Mouse (Mus musculus) spleen, postnatal 14 days (tissue): ENCODE results near the gene 1700016K19Rik.

Experiments used
- DNase-seq, 2 experiments: peaks; one replicate each; pipeline ENCODE4 v3.0.0; 2021 to 2022; ENCODE audit warnings: low spot score in 2 of 2

Gene 1700016K19Rik

GRCm38 (mm10) chr11:76033836-76034235, 34.1 kb downstream of the 1700016K19Rik start:
- no peak for DNase-seq

GRCm38 (mm10) chr11:76035182-76035581, 35.5 kb downstream of the 1700016K19Rik start:
- no peak for DNase-seq

- no peak for DNase-seq
These were observed 38.0 kb downstream of the 1700016K19Rik start for GRCm38 (mm10) chr11:76037581-76038294.

GRCm38 (mm10) chr11:76039271-76040053, 39.8 kb downstream of the 1700016K19Rik start:
- no peak for DNase-seq

GRCm38 (mm10) chr11:76040106-76040505, 40.4 kb downstream of the 1700016K19Rik start:
- DNase-seq, result no peak

GRCm38 (mm10) chr11:76040761-76041376, 41.2 kb downstream of the 1700016K19Rik start:
- no peak for DNase-seq

GRCm38 (mm10) chr11:76042041-76042638, 42.4 kb downstream of the 1700016K19Rik start:
- DNase-seq, result no peak

- no peak for DNase-seq
These were observed 43.2 kb downstream of the 1700016K19Rik start for GRCm38 (mm10) chr11:76042882-76043281.

- DNase-seq, result no peak
These were observed 44.8 kb downstream of the 1700016K19Rik start for GRCm38 (mm10) chr11:76044468-76044867.

GRCm38 (mm10) chr11:76045367-76045766, 45.7 kb downstream of the 1700016K19Rik start:
- DNase-seq, result no peak

GRCm38 (mm10) chr11:76050509-76050908, 50.8 kb downstream of the 1700016K19Rik start:
- no peak for DNase-seq

- no peak for DNase-seq
These were observed 51.3 kb downstream of the 1700016K19Rik start for GRCm38 (mm10) chr11:76050967-76051512.

- DNase-seq, result no peak
These were observed 52.8 kb downstream of the 1700016K19Rik start for GRCm38 (mm10) chr11:76052496-76052895.
